Mouse (Mus musculus): ENCODE data around the gene Psme3.

Psme3 gene

GRCm38 (mm10) chr11:101354438-101355010 lies 38.5 kb downstream of the Psme3 start:
- DNase-seq, result no peak

- DNase-seq, result no peak
Measured at GRCm38 (mm10) chr11:101355916-101356315, 39.9 kb downstream of the Psme3 start.

GRCm38 (mm10) chr11:101357505-101358182 lies 41.6 kb downstream of the Psme3 start:
- DNase-seq, result no peak

GRCm38 (mm10) chr11:101359776-101360175 lies 43.8 kb downstream of the Psme3 start:
- DNase-seq, result no peak

GRCm38 (mm10) chr11:101360651-101361113 lies 44.7 kb downstream of the Psme3 start:
- DNase-seq, result no peak

GRCm38 (mm10) chr11:101364531-101364931 lies 48.5 kb downstream of the Psme3 start:
- no peak for DNase-seq

GRCm38 (mm10) chr11:101367326-101367935 lies 51.4 kb downstream of the Psme3 start, which contains the start of gene G6pc:
Gene G6pc (plus strand): TSS chr11:101367561.
- no peak for DNase-seq

- DNase-seq, result no peak
Measured at GRCm38 (mm10) chr11:101370141-101370540, 54.1 kb downstream of the Psme3 start.

All from cerebellum, adult 9-10 months (tissue).